Mouse (Mus musculus) embryonic facial prominence, embryonic 14.5 days (tissue): ENCODE results near the gene Hmcn2. TPM values are rescaled to one million over a fixed set of nuclear protein-coding genes. Genes with fewer than 3 reads are reported as not detected.

Source experiments
- ATAC-seq: fragments of 200-750 bp; cut with Nextera tagmentation; 2 replicates; pipeline ENCODE4 v1.8.0; 2017; ENCODE audit warnings: low read depth, moderate number of reproducible peaks, moderate TSS enrichment
- DNase-seq: peaks from one replicate; pipeline ENCODE4 v3.0.0-alpha.2; 2015; ENCODE audit warnings: low spot score
- H3K27ac ChIP-seq: fragments of 300-500 bp; sonication (generic); replicated peaks from 2 replicates; pipeline ENCODE4 v1.5.1; 2014; ENCODE audit warnings: low read depth, mild to moderate bottlenecking, low read length, moderate library complexity
- H3K27me3 ChIP-seq: fragments of 300-500 bp; sonication (generic); replicated peaks from 2 replicates; pipeline ENCODE4 v1.6.1; 2014; ENCODE audit warnings: low read length; ENCODE audit not compliant: control insufficient read depth, insufficient read depth
- H3K36me3 ChIP-seq: fragments of 300-500 bp; sonication (generic); 2 replicates; pipeline ENCODE4 v1.6.1; 2014; ENCODE audit warnings: low read length, mixed read lengths; ENCODE audit not compliant: control insufficient read depth, insufficient read depth
- H3K4me1 ChIP-seq: fragments of 300-500 bp; sonication (generic); 2 replicates; pipeline ENCODE4 v1.6.1; 2014; ENCODE audit warnings: antibody characterized with exemption, low read length; ENCODE audit not compliant: control insufficient read depth, insufficient read depth
- H3K4me2 ChIP-seq: fragments of 300-500 bp; sonication (generic); 2 replicates; pipeline ENCODE4 v1.6.1; 2014; ENCODE audit warnings: low read depth, mild to moderate bottlenecking, low read length, moderate library complexity, mixed read lengths
- H3K4me3 ChIP-seq: fragments of 300-500 bp; sonication (generic); 2 replicates; pipeline ENCODE4 v1.5.1; 2014; ENCODE audit warnings: low read depth, mild to moderate bottlenecking, low read length
- H3K9ac ChIP-seq: fragments of 300-500 bp; sonication (generic); 2 replicates; pipeline ENCODE4 v1.6.1; 2014; ENCODE audit warnings: low read depth, mild to moderate bottlenecking, low read length, moderate library complexity, mixed read lengths
- H3K9me3 ChIP-seq: fragments of 300-500 bp; sonication (generic); 2 replicates; pipeline ENCODE4 v1.6.1; 2016; ENCODE audit warnings: low read length; ENCODE audit not compliant: control insufficient read depth
- WGBS: fragments of 180-500 bp; shearing (Covaris S2); extraction: QIAGEN DNeasy Blood & Tissue Kit; methylation state at CpG from one replicate; pipeline ENCODE4 v1.1.7; 2014; 5-methylcytosine and 5-hydroxymethylcytosine counted together
- polyA plus RNA-seq: library from polyadenylated mRNA; unstranded; fragments of >200 nt; fragmentation: Nextera tagmentation; extraction: Ambion mirVana; gene quantifications from 2 replicates; pipeline ENCODE4 v1.2.1, GENCODE M21; 2014

Hmcn2 gene
- polyA plus RNA-seq, 1 experiment from 2014 or later, result 1.0 TPM

DNA sequence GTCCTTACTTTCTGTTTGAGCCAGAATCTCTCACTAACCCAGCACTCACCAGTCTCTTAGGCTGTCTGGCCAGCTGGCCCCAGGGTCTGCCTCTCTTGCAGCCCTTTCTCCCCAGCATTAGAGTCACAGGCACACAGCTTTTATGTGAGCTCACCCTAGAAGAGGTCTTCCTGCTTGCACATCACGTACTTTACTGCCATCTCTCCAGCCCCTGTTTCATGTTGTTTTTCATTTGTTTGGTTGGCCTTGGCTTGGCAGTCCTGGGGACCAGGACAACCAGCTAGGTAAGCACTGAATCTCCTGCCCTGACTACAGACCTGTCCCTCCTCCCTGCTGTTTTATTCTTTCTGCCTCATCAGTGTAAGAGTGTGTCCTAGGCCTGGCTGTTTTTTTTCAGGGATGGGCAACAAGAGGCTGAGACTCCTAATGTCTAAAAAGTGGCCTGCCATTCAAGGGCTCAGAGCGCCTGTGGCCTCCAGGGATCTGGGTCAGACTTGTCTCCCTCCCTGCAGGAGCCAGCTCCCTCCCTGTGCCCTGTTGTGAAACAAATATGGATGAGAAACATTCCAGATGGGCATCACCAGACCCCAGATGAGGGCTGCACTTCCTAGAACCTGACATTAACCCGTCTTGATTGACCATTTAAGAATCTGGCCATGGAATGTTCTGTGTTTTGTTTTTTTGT is 134.7 kb downstream of the Hmcn2 start:
- H3K4me1 ChIP-seq, result peaks cover 7% of the 10 kb centered on the region
- no peak overlapping the region for H3K4me3 ChIP-seq
- WGBS, result 41% methylated on average over 3 of the region's 3 CpGs
- ATAC-seq, result peak; percentile 23; the same call in 1 of the 2 replicates
- peak; percentile 41 for DNase-seq
- no peak overlapping the region for H3K4me2 ChIP-seq
- H3K36me3 ChIP-seq, result no peaks in the 10 kb centered on the region
- no peaks in the 10 kb centered on the region for H3K9me3 ChIP-seq
- H3K9ac ChIP-seq, result no peak overlapping the region
- H3K27ac ChIP-seq, result peak overlapping the region; percentile 45
- no peaks in the 10 kb centered on the region for H3K27me3 ChIP-seq

DNA sequence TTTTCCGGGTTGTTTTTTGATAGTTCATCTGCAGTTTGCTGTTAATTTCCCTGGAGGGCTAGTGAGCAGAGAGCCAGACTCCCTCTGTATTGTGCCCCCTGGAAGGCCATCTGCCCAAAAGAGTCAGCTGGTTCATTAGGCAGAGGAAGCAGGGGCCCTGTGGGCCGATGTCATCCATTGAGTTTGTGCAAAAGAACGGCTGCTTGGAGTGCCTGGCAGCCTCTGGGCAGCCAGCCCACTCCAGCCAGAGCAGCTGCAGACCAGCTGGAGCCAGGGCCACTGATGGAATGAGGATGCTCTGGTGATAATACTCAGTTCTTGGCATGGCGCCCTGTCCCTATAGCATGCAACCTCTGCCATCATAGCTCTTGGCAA is 135.2 kb downstream of the Hmcn2 start:
- peak overlapping the region; percentile 45; the same call in 1 of the 2 replicates for H3K27ac ChIP-seq
- DNase-seq (peak; percentile 86), ATAC-seq (peak; percentile 83)

DNA sequence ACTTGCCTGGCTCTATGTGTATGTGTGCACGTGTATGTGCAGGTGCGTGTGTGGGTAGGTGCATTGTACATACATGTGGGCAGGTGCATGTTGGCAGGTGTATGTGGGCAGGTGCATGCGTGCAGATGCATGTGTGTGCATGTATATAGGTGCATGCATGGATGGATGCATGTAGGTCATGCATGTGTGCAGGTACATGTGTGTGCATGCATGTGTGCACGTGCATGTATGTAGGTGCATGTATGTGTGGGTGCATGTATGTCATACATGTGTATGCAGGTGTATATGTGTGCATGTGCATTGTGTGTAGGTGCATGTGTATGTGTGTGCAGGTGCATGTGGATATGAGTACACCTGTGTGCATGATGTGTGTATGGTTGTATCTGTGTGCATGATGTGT is 135.7 kb downstream of the Hmcn2 start:
- Histone ChIP-seq H3K36me3 (no peaks in the 10 kb centered on the region), H3K4me1 (peaks cover 14% of the 10 kb centered on the region), H3K9ac (no peak overlapping the region), H3K4me3 (no peak overlapping the region), H3K27me3 (no peaks in the 10 kb centered on the region), H3K27ac (no peak overlapping the region), H3K9me3 (no peaks in the 10 kb centered on the region), H3K4me2 (no peak overlapping the region)
- ATAC-seq, result no peak
- WGBS, result 92% methylated on average over 4 of the region's 4 CpGs
- no peak for DNase-seq

More for the DNA sequence above, 135.2 kb downstream of the Hmcn2 start:
- Histone ChIP-seq H3K36me3 (no peaks in the 10 kb centered on the region), H3K4me3 (no peak overlapping the region), H3K4me2 (no peak overlapping the region), H3K4me1 (peaks cover 9% of the 10 kb centered on the region), H3K9ac (no peak overlapping the region), H3K27me3 (no peaks in the 10 kb centered on the region), H3K9me3 (no peaks in the 10 kb centered on the region)
- WGBS, result 34% methylated on average over 4 of the region's 4 CpGs

DNA sequence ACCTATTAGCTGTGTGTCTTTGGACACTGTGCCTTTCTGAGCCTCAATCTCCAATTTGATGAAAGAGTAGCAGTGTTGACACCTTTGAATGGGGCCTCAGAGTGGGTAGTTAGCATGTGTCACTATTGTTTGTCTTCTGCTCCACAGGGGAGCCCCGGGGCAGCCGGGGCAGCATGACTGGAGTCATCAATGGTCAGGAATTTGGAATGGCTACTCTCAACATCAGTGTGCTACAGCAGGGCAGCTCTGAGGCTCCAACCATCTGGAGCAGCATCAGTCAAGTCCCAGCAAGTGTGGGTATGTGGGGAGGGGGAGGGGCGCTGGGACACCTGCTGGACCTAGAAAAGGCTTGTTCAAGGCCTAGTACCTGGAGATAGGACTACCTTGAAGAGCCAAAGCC is 136.4 kb downstream of the Hmcn2 start:
- H3K4me2 ChIP-seq, result no peak overlapping the region
- no peak overlapping the region for H3K9ac ChIP-seq
- 27% methylated on average over 2 of the region's 3 CpGs for WGBS
- no peak for ATAC-seq
- no peak overlapping the region for H3K27ac ChIP-seq
- no peaks in the 10 kb centered on the region for H3K36me3 ChIP-seq
- no peak for DNase-seq
- no peaks in the 10 kb centered on the region for H3K27me3 ChIP-seq
- H3K4me3 ChIP-seq, result no peak overlapping the region
- no peaks in the 10 kb centered on the region for H3K9me3 ChIP-seq
- peaks cover 16% of the 10 kb centered on the region for H3K4me1 ChIP-seq

GRCm38 (mm10) chr2:31451530-31451929 is 137.3 kb downstream of the Hmcn2 start:
- H3K4me1 ChIP-seq, result peaks cover 16% of the 10 kb centered on the region
- no peak overlapping the region for H3K9ac ChIP-seq
- ATAC-seq (no peak), DNase-seq (peak; percentile 52)
- peak overlapping the region; percentile 24; the same call in 1 of the 2 replicates for H3K27ac ChIP-seq
- H3K27me3 ChIP-seq, result no peaks in the 10 kb centered on the region
- H3K4me3 ChIP-seq, result no peak overlapping the region
- H3K4me2 ChIP-seq, result no peak overlapping the region
- 36% methylated on average over 1 of the region's 1 CpGs for WGBS
- H3K9me3 ChIP-seq, result no peaks in the 10 kb centered on the region
- no peaks in the 10 kb centered on the region for H3K36me3 ChIP-seq

DNA sequence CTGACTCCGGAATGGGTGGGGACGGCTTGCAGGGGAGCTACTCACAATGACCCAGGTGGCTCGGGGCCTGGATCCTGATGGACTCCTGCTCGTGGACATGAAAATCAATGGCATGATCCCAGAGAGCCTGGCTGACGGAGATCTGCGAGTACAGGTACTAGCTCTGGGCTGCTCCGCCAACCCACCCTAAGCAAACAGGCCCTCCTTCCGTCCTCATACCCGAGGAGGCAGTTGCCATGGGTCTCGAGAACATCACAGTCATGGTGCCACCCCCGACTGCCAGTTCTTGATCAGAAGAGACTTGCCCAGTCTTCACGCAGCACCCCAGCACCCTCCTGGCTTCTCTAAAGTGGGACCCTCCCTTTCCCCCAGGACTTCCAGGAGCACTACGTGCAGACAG is 138.8 kb downstream of the Hmcn2 start:
- Histone ChIP-seq H3K27me3 (no peaks in the 10 kb centered on the region), H3K4me2 (no peak overlapping the region), H3K36me3 (no peaks in the 10 kb centered on the region), H3K9ac (no peak overlapping the region), H3K9me3 (no peaks in the 10 kb centered on the region), H3K4me1 (peaks cover 16% of the 10 kb centered on the region), H3K4me3 (no peak overlapping the region), H3K27ac (no peak overlapping the region)
- WGBS, result 88% methylated on average over 13 of the region's 13 CpGs
- ATAC-seq, result no peak
- no peak for DNase-seq

DNA sequence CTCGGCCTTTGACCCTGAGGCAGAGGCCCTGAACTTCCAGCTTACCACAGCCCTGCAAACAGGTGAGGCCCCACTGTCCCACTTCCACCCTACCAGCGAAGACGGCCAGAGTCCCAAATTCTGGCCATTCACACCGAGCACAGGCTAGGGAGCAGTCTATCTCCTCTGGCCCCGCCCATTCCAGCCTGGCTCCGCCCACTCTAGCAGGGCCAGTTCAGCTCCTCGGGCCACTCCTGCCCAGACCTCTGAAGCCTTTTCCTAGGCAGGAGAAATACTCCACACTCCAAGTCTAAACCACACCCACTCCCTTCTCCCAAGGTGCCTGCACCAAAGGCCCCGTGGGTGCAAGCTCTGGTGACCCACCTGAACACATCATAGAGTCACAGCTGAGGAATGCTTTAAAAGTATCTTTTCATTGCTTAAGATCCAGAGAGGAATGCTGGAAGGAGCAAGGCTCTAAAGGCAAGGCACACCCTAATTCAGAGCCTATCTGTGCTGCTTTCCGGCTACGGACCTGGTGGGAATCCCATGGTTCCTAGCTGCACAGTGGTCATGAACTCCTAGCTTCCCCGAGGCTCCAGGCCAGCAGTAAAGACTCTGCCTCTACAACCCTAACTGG is 139.5 kb downstream of the Hmcn2 start:
- no peak overlapping the region for H3K4me3 ChIP-seq
- peaks cover 16% of the 10 kb centered on the region for H3K4me1 ChIP-seq
- H3K4me2 ChIP-seq, result no peak overlapping the region
- WGBS, result 47% methylated on average over 11 of the region's 11 CpGs
- H3K9me3 ChIP-seq, result no peaks in the 10 kb centered on the region
- no peaks in the 10 kb centered on the region for H3K27me3 ChIP-seq
- no peak overlapping the region for H3K9ac ChIP-seq
- DNase-seq (no peak), ATAC-seq (no peak)
- H3K27ac ChIP-seq, result no peak overlapping the region
- no peaks in the 10 kb centered on the region for H3K36me3 ChIP-seq

DNA sequence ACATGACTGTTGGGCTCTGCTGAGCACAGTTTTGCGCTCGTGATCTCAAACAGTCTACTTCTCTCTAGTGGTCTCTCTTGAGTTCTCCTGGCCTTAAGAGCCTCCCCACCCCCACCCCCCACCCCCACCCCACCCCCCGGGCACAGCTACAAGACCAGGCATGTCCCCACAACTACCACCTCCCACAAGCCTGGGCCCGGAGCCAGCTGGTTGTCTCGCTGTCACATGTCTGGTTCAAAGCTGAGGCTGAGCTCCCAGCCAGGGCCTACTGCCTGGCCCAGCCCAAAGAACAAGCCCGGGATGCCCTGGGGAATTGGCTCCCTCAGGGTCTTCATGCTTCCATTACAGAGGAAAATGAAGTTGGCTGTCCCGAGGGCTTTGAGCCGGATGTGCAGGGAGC is 140.1 kb downstream of the Hmcn2 start:
- ATAC-seq (peak; percentile 44; the same call in 1 of the 2 replicates), DNase-seq (peak; percentile 89)
- no peak overlapping the region for H3K4me3 ChIP-seq
- H3K9me3 ChIP-seq, result no peaks in the 10 kb centered on the region
- no peak overlapping the region for H3K4me2 ChIP-seq
- WGBS, result 43% methylated on average over 8 of the region's 8 CpGs
- no peak overlapping the region; the same call in 1 of the 2 replicates for H3K27ac ChIP-seq
- no peak overlapping the region for H3K9ac ChIP-seq
- peaks cover 12% of the 10 kb centered on the region for H3K4me1 ChIP-seq
- peaks cover 5% of the 10 kb centered on the region; the same call in 1 of the 2 replicates for H3K27me3 ChIP-seq
- no peaks in the 10 kb centered on the region for H3K36me3 ChIP-seq

GRCm38 (mm10) chr2:31455418-31455817 is 141.2 kb downstream of the Hmcn2 start:
- no peak for DNase-seq
- H3K4me1 ChIP-seq, result peaks cover 14% of the 10 kb centered on the region
- no peak overlapping the region for H3K4me3 ChIP-seq
- H3K4me2 ChIP-seq, result no peak overlapping the region
- no peaks in the 10 kb centered on the region for H3K9me3 ChIP-seq
- H3K36me3 ChIP-seq, result no peaks in the 10 kb centered on the region
- no peak overlapping the region for H3K27ac ChIP-seq
- no peak overlapping the region for H3K9ac ChIP-seq
- ATAC-seq, result no peak
- peaks cover 15% of the 10 kb centered on the region for H3K27me3 ChIP-seq
- WGBS, result 85% methylated on average over 7 of the region's 7 CpGs
